Mouse (Mus musculus) gastrocnemius, postnatal 14 days (tissue): ENCODE data around the gene Tnk2. TPM values are rescaled to one million over a fixed set of nuclear protein-coding genes. Genes with fewer than 3 reads are reported as not detected.
"Not testable (repeated sequence)": the region's sequence is repeated elsewhere in the genome, so short reads cannot be mapped to it uniquely, and the experiment has no call there.

ENCODE experiments used
- DNase-seq: peaks from one replicate; pipeline ENCODE4 v3.0.0; 2021; ENCODE audit warnings: mixed read lengths
- intact Hi-C: fragments of 180-260 bp; cut with DNase I; formaldehyde crosslinking; loops from one replicate; pipeline ENCODE4 v1.15.1; 2025; ENCODE audit warnings: low total_unique reads
- total RNA-seq, 2 experiments: library from RNA; stranded (reverse); gene quantifications; 2 replicates each; pipeline ENCODE4 v1.2.3; 2021

Gene Tnk2
- total RNA-seq, 2 experiments from 2014 or later, result 34.6 to 42.8 TPM

DNA sequence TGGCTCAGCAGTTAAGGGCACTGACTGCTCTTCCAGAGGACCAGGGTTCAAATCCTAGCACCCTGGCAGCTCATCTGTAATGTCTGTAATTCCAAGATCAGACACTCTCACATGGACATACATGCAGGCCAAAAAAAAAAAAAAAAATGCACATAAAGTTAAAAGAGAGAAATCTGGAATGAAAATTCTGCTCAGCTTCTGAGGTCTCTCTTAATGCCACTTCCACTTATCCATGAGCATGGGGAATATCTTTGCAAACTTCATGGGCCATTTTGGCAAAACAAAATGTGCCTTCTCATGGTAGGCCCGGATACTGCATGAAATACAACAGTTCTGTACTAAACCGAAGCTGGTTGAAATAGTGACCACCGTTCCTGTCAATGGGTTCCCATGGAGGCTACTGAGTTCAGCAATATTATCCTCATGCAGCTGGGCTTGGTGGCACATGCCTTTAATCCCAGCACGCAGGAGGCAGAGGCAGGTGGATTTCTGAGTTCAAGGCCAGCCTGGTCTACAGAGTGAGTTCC, 10.1 kb upstream of the Tnk2 start:
- intact Hi-C loops, result no loop called here
- no peak for DNase-seq

DNA sequence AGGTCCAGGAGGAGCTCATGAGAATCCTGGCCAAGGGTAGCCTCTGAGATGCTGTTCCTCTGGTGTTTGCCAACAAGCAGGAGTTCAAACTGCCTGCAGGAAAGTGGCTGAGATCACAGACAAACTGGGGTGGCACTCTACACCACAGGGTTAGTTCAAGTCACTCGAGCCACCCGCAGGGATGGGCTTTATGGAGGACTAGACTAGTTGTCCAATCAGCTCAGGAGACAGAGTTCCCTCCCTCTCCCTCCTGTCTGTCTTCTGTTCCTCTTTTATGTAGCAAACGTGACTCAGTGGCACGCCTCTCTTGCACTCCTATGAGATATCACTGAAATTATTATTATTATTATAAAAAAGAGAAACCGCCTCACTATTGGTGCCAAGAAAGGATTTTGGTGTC, 9.5 kb upstream of the Tnk2 start:
- DNase-seq, result no peak
- intact Hi-C loops, result no loop called here

DNA sequence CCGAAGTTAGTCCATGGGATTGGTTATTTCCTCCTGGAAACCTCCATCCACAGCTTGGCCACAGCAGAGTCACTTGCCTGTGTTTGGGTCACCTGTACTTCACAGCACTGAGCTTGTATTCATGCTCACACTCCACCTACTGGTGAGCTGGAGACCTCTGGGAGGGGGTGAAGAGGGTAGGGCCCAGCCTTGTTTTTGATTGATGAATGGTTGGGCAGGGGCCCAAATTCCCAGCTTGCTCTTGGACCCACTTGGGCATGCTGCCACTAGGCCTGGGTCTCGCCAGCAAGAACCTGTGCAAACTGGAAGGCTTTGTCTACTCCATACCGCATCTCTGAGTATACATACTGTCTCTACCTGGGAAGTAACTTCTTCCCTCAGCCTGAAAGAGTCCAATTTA, 8.4 kb upstream of the Tnk2 start:
- intact Hi-C loops, result loop anchor here (5.0 kb wide), 1 partner anchor 47 kb away; no protein-coding TSS in a partner anchor
- DNase-seq, result no peak

DNA sequence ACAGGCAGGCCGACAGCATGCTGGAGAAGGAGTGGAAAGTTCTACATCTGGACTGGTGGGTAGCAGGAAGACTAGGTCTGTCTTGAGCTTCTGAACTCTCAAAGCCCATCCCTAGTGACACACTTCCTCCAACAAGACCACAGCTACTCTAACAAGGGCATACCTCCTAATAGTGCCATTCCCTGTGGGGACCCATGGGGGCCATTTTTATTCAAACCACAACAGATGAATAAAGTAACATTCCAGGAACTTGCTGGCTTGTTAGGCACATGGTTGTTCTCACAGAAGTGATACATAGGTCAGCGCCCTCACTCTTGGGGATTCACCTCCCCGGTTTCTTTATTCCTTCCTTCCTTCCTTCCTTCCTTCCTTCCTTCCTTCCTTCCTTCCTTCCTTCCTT, 7.3 kb upstream of the Tnk2 start:
- intact Hi-C loops, result loop anchor here (5.0 kb wide), 1 partner anchor 46 kb away; no protein-coding TSS in a partner anchor
- DNase-seq, result no peak

DNA sequence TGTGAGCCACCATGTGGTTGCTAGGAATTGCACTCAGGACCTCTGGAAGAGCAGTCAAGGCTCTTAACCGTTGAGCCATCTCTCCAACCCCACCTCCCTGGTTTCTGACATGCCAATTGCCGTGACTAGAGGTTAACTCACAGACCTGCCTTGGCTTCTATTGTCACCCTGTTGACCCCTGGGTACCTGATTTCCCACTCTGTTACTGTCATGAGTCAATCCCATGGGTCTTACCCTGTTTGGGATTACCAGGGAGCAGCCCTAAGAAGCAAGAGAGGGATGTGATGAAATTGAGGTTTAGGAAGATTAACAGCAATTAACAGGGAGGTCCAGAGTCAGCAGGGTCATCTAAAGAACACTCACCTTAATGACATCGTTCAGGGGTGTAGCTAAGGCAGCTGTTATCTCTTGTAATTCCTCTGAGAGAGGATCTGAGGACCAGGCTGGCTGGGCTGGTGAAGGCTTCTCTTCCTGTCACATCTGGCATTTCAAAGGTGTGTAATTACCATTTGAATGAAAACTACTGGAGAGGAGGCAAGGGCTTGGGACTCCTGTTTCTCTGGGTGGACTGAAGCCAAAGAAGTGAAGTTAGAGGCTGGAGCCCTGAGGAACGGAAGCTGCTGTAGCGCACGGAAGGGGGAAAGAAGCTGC, 6.7 kb upstream of the Tnk2 start:
- intact Hi-C loops, result loop anchor here (5.0 kb wide), 1 partner anchor 45 kb away; no protein-coding TSS in a partner anchor
- no peak for DNase-seq

DNA sequence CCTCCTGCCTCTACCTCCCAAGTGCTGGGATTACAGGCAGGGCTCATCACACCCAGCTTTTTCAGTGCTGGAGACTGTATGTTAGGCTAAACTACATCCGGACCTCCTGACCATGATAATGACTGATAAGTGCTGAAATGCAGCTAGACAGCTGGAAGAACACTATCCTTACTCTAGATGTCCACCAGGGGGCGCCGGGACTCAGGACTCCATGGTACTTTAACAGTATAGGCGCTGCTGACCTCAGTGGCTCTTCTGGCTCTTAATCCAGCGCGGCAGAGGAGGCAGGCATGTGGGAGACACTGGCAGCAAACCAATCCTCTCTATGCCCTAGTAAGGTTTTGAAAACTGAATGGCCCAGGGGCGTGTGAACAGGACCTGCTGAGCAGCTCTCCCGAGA, 5.2 kb upstream of the Tnk2 start:
- intact Hi-C loops, result loop anchor here (5.0 kb wide), 1 partner anchor 44 kb away; no protein-coding TSS in a partner anchor

DNA sequence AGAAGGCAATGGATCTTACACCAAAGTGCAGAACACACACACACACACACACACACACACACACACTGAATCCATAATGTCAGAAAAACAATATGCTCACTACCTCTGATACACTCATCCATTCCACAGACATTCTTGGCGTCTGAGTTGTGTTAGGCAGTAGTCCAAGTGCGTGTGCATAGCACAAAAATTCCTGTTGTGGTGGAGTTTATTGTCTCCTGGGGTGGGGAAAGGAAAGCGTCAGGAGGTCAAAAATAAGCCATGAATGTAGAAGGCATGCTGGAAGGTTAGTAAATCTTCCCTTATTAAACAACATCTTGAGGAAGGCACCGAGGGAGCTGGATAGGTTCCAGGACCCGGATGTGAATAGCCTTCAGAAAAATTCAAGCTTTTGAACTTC, 3.6 kb upstream of the Tnk2 start:
- intact Hi-C loops, result no loop called here
- DNase-seq, result no peak

More for the DNA sequence above, 5.2 kb upstream of the Tnk2 start:
- peak; percentile 81 for DNase-seq

DNA sequence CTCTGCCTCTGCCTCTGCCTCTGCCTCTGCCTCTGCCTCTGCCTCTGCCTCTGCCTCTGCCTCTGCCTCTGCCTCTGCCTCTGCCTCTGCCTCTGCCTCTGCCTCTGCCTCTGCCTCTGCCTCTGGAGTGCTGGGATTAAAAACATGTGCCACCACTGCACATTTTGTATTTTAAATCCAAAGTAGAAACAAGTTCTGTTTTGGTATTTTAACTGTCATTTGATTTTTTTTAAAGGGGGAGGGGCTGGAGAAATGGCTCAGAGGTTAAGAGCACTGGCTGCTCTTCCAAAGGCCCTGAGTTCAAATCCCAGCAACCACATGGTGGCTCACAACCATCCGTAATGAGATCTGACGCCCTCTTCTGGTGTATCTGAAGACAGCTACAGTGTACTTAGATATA, 3.0 kb upstream of the Tnk2 start:
- DNase-seq, intact Hi-C loops: not testable (repeated sequence)

DNA sequence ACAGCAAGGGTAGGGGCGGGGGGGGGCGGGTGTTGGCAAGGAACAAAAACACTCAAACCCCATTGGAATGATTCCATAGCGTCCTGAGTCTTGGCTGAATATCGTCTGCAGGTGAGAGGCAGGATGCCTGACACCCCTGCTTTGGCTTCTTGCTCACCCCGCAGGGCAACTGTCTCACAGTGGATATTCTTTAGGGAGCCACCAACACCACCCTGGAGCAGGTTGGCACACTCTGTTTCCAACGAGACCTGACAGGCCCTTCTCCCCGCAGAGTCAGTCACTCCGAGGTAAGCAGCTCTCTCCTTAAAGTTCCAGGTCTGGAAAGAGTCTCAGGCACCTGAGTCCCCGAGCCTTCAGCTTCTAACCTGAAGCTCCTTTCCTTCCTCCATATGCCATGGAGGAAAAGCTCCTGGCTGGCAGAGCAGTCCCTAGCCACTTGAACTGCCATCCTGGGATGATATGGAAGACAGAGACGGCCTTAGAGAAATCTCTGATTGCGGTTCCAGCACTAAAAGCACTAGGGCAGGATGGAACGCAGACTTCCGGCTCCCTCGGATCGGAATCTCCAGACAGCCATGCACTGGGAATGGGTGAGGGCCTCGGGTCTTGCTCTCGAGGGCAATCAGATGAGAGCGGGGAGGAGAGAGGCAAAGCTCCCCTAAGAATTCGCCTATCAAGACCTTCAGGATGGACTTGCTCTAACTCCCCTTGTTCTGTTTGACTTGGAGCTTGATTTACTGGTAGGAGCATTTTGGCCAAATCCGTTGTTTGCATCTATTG, 2.0 kb upstream of the Tnk2 start:
- no peak for DNase-seq
- intact Hi-C loops, result no loop called here

DNA sequence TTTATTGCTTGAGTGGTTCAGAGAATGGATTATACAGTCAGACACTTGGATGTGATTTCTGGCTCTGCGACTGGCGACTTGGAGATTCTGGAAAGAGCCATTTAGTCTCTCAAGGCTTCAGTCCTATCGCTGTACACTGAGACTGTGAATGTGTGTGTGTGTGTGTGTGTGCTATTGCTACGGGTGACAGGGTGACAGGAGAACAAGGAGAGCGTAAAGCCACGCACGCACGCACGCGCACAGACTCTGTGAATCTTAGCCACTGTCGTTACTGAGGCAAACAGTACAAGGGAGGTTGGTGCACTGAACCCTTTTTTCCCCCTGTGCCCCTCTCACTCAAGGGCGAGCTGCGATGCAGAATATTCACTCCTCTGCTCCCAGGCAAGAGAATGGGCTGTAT, 1.4 kb upstream of the Tnk2 start:
- DNase-seq, result no peak
- intact Hi-C loops, result no loop called here

DNA sequence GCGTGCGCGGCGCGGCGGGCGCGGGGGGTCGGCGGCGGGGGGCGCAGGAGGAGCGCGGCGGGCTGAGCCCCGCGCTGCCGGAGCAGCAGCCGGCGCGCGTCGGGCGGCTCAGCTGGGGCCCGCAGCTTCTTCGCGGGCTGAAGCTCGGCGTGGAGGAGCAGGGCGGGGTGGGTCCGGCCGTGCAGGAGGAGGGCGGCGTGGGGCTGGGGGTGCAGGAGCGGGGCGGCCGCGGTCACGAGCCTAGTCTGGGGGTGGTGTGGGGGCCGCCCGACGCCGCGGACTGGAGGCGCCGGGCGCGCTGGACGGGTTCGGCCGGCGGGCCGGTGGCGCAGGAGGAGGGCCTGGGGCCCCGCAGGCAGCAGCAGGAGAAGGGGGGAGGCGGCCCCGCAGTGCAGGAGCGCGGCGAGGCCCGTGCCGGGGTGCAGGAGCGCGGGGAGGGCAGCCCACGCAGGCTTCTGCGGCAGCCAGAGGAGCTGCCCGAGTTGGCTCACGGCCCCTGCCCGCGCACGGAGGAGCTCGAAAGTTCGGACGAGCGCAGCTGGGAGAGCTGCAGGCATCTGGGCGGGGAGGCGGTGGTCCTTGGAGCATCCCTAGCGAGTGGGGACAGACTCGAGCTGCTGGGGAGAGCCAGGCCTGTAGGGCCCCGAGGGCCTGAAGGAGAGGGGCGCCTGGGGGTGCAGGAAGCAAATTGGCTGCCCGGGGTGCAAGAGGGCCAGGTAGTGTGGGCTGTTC, 561 bp downstream of the Tnk2 start:
- intact Hi-C loops, result no loop called here
- DNase-seq, result peak; percentile 55

DNA sequence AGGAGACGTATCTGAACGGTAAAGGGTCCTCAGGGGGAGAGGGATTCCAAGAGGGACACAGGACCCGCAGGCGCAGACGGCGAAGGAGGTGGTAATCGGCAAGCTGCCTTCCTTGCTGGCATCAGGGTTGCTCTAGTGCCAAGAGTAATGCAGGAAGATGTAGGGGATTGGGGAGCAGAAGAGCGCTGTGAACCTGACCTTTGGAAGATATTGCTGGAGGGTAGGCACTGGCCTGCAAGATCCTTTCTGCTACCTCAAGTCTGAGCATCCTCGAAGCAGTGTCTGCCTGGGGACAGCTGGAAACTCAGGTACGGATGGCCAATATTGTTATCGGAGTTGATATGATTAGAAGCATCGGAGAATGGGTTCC, 1.1 kb downstream of the Tnk2 start:
- intact Hi-C loops, result no loop called here
- DNase-seq, result no peak

DNA sequence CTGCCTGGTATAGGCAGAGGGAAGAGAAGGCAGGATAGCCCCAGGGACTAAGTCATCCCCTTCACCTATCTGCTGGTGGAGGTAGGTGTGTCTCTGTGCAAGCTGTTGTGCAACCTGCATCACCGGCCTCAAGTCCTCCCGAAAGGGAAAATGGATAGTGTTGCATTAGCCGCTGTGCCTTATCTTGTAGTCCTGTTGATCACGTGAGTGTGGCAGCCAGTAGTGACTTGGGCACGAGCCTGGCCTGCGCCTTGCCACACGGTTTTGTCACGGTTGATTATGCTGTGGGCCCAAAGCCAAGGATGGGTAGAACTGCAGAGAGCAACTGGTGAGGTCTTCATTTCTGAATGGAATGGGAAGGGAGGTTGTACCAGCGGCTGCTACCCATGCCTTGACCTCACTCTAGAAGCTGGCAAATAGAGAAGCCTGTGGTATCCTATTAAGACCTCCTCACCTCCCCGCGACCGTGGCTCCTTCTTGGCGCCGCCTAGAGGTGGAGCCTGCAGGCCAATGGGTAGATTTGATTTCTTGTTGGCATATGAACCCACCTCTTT, 1.8 kb downstream of the Tnk2 start:
- DNase-seq, result no peak
- intact Hi-C loops, result no loop called here

DNA sequence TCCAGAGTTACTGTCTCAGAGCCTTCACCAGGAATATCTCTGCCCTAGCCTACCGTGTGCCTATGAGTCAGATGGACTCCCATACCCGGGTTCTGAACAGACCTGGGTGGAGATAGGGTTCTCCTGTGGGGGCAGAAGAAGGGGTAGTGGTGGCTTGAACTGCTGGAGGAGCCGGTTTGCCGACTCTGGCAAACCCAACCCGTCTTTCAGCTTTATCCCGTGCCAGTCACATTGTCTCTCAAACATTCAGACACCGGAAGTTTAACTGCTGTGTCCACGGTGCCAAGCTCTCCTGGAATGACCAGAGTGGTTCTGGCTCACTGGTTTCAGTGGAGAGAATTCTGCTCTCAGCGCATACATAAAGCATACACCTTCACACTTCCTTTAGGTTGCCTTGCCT, 2.3 kb downstream of the Tnk2 start:
- intact Hi-C loops, result no loop called here

DNA sequence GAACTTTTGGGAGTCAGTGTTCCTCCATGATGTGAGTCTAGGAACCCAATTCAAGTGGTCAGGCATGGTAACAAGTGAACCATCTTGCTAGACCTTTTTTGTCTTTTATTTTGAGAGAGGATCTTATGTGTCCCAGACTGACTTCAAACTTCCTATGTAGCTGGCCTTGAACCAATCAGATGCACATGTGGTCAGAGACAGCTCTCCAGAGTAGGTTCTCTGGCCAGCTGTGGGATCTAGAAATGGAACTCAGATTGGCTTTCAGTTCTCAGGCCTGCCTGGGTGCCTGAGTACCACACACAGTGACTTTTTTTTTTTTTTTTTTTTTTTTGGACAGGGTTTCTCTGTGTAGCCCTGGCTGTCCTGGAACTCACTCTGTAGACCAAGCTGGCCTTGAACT, 4.0 kb downstream of the Tnk2 start:
- no peak for DNase-seq
- intact Hi-C loops, result no loop called here

More for the DNA sequence above, 2.3 kb downstream of the Tnk2 start:
- DNase-seq, result no peak

DNA sequence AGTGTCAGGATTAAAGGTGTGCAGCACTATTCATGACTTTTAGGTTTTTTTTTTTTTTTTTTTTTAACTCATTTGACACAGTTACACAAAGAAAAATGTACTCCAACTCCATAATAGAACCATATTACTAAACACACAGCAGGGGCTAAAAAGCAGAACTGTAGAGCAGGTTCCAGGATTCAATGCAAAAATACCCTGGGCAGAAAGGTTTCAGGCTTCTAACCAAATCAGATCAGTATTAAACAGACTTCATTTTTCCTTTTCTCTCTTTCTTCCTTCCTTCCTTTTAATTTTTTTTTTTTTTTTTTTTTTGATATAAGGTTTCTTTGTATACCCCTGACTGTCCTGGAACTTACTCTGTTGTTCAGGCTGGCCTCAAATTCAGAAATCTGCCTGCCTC, 6.8 kb downstream of the Tnk2 start:
- intact Hi-C loops, result no loop called here
- no peak for DNase-seq

DNA sequence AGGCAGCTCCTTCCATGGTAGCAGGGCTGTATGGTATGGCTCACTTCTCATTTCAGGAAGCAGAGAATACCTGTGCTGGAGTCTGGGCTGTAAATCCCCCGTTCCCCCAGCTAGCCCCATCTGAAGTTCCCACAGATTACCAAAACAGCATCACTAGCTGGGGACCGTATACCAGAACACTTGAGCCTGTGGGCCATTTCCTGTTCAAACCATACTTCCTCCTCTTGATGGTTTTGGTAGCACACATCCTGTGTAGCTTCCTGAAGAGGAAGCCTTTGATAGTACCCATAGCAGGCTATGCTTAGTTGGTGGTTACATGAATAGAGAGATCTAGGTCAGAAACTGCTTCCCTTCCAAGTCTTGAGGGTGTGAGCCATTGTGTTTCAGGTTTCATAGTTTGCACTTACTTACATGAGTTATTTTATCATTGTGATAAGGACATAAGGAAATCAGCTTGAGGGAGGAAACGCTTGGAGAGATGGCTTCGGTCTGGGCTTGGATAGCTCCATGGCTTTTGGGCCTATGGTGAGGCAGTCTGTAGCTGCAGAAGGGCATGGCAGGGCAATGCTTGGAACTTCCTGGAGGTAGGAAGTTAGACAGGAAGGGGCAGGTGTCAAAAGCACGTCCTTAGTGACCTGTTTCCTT, 7.4 kb downstream of the Tnk2 start:
- DNase-seq, result no peak
- intact Hi-C loops, result no loop called here

DNA sequence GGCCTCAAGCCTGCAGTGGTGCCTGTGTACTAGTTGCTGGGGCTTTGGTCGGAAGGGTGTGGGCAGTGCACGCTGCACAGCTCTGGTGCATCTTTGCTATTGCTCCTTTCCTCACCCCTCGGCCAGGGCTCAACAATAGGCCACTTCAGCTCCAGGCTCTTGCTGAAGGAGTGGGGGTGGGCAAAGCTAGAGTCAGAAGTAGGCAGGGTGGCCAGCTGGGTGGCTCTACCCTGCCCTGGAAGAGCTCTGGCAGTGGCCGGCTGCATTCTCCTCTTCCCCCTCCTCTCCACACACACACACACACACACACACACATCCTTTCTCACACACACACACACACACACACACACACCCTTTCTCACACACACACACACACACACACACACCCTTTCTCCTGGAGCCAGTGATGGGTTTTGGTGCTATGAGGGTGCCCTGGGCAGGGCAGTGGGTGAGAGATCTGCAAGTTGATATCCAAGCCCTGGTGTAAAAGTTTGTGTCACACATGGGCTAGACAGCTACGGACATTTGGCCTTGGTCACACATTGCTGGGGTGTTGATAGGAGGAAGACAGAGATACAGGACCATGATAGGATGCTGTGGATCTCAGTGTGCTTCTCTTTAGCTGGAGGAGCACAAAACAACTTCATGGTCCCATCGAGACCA, 10.5 kb downstream of the Tnk2 start:
- DNase-seq, result no peak
- intact Hi-C loops, result no loop called here

DNA sequence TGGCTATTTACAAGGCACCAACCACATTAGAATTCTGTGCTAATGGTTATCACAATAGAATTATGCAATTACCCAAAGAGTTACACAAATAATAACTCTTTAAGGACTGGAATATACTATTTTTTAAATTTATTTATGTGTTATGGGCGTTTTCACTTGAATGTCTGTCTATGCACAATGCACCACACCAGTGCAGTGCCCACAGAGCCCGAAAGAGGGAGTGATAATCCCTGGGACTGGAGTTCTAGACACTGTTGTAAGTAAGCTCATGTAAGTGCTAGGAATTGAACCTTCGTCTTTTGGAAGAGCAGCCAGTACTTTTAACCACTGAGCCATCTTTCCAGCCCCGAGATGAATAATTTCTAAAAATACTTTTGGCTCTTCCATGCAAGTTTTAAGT, 11.9 kb downstream of the Tnk2 start:
- DNase-seq, result no peak
- intact Hi-C loops, result no loop called here
